Mouse (Mus musculus): ENCODE results near the gene Magea1. TPM values are rescaled to one million over a fixed set of nuclear protein-coding genes. Genes with fewer than 3 reads are reported as not detected.

The Magea1 gene
- polyA plus RNA-seq (2015; fragmentation: Nextera tagmentation; extraction: Ambion mirVana), result not detected in 2 replicates

DNA sequence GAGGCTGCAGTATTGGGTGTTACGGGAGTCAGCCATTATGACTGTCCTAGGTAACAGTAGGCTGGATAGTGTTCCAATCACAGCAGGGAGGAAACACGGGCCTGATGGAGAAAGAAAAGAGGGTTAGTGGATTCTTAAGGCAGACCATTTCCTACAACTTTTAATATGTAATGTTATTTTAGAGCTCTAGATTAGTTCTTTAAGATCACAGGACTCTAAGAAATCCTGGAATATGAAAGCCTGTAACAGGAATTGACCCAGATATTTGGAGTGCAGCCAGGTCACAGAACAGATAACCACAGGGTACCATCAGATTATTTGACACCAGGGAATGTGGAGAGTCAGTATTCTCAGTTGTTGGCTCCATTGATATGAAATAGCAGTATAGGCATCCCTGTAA, at the start of gene Magea1:
Gene Magea1 (minus strand): TSS at position 101 of the 400 bp plus-strand sequence.

DNA sequence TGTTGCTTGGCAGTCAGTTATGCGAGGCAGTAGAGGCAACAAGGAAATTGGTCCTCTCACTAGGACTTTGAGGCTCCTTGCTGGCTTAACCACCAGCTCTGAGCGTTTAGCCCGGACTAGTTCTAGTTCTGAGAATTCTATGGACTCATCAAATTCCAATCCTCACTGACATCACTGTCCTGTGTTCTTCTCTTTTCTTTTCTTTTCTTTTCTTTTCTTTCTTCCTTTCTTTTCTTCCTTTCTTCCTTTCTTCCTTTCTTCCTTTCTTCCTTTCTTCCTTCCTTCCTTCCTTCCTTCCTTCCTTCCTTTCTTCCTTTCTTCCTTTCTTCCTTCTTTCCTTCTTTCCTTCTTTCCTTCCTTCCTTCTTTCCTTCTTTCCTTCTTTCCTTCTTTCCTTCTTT, 38.7 kb upstream of the Magea1 start, which contains the start of gene Cldn34b2:
Gene Cldn34b2 (minus strand): TSS at position 101 of the 400 bp plus-strand sequence.

DNA sequence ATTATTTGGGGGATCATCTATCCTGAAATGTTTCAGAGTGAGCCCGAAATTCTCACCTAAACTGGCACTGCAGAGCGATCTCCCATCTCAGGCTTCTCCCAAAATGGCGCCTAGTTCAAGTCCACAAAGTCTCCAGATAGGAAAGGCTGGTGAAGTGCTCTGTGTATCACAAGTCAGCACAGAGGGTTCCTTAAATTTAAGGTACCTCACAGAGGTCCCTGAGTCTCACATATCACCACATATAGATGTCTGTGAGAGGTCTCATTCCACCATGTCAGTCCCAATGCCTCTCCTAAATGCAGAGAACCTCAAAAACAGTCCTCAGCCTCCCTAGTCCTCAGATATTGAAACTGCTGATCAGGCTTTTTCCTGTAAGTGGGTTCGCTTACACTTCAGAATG, 4.0 kb upstream of the Magea1 start, which contains the start of gene Magea2:
Gene Magea2 (minus strand): TSS at position 101 of the 400 bp plus-strand sequence.

DNA sequence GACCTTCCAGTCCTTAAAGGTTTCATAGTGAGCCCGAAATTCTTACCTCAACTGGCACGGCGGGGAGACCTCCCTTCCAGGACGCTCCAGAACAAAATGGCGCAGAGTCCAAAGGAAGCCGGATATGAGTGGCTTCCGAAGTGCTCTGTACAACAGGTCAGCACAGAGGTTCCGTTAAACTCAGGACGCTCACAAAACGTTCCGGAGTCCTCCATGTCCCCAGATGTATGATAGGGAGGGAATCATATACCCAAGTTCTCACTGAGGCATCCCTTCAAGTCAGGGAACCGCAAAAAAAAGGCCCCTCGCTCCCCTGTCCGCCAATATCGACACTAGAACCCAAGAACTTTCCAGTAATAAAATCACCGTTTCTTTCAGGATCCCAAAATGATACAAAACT, 26.5 kb downstream of the Magea1 start, which contains the start of gene Magea5:
Gene Magea5 (minus strand): TSS at position 101 of the 400 bp plus-strand sequence.

Other genes with a start within 250 kb of the Magea1 start
- not detected in 2 replicates for gene Cldn34b1, start 199.5 kb downstream of the Magea1 start, polyA plus RNA-seq (2015; fragmentation: Nextera tagmentation; extraction: Ambion mirVana)
- gene Magea6, start 153.8 kb downstream of the Magea1 start, polyA plus RNA-seq (2015; fragmentation: Nextera tagmentation; extraction: Ambion mirVana), result not detected in 2 replicates
- not detected in 2 replicates for gene Magea3, start 140.3 kb downstream of the Magea1 start, polyA plus RNA-seq (2015; fragmentation: Nextera tagmentation; extraction: Ambion mirVana)
- not detected in 2 replicates for gene Magea8, start 93.9 kb downstream of the Magea1 start, polyA plus RNA-seq (2015; fragmentation: Nextera tagmentation; extraction: Ambion mirVana)
- not detected in 2 replicates for gene Magea5, start 26.6 kb downstream of the Magea1 start, polyA plus RNA-seq (2015; fragmentation: Nextera tagmentation; extraction: Ambion mirVana)
- not detected in 2 replicates for gene Magea2, start 3.9 kb upstream of the Magea1 start, polyA plus RNA-seq (2015; fragmentation: Nextera tagmentation; extraction: Ambion mirVana)
- not detected in 2 replicates for gene Cldn34b2, start 38.6 kb upstream of the Magea1 start, polyA plus RNA-seq (2015; fragmentation: Nextera tagmentation; extraction: Ambion mirVana)
- 111 and 128 TPM in 2 replicates for gene Sat1, start 126.7 kb upstream of the Magea1 start, polyA plus RNA-seq (2015; fragmentation: Nextera tagmentation; extraction: Ambion mirVana)
- gene Acot9, start 172.7 kb upstream of the Magea1 start, polyA plus RNA-seq (2015; fragmentation: Nextera tagmentation; extraction: Ambion mirVana), result 69.9 and 70.0 TPM in 2 replicates